Mouse (Mus musculus) kidney, adult 2 months (tissue): ENCODE measurements around the gene Ffar1.

ENCODE experiments used
- CTCF ChIP-seq: fragments of 200-500 bp; conservative IDR thresholded peaks from 2 replicates; pipeline ENCODE4 v1.5.1; 2011; ENCODE audit warnings: low read depth, mild to moderate bottlenecking, control low read depth, low read length, moderate library complexity, mixed read lengths; ENCODE audit not compliant: insufficient read depth, insufficient read length
- POLR2A ChIP-seq: fragments of 200-500 bp; IDR thresholded peaks from one replicate; pipeline ENCODE4 v1.6.1; 2011; ENCODE audit warnings: low read depth, low read length, control low read depth

GRCm38 (mm10) chr7:30884047-30884446 lies 22.7 kb upstream of the Ffar1 start:
- TF ChIP-seq CTCF: no peak
- no peak for TF ChIP-seq POLR2A
